Mouse (Mus musculus) MEL (cell line): Measurements from ENCODE around the gene Kidins220. TPM values are rescaled to one million over a fixed set of nuclear protein-coding genes. Genes with fewer than 3 reads are reported as not detected.

Experiments used
- DNase-seq: peaks from one replicate; pipeline ENCODE4 v3.0.0; 2011; ENCODE audit warnings: low read depth, low spot score
- H3K27ac ChIP-seq: 2 replicates; pipeline ENCODE4 v1.5.1; 2012; ENCODE audit warnings: low read depth, mild to moderate bottlenecking, control low read depth, low read length, moderate library complexity; ENCODE audit not compliant: control insufficient read depth
- H3K27me3 ChIP-seq, 2 experiments: fragments of 150-350 bp in 1 of 2; sonication (generic) in 1 of 2; 2 replicates each; pipeline ENCODE4 v1.6.1; 2012; ENCODE audit warnings: low read length in 2 of 2, mild to moderate bottlenecking in 2 of 2, improper control_type of control experiment in 1 of 2, moderate library complexity in 1 of 2; ENCODE audit not compliant: insufficient read depth in 2 of 2, control insufficient read depth in 1 of 2
- H3K36me3 ChIP-seq, 2 experiments: 2 replicates each; pipeline ENCODE4 v1.6.1; 2012 to 2014; ENCODE audit warnings: low read length in 2 of 2, improper control_type of control experiment in 1 of 2, inconsistent platforms in 1 of 2, mild to moderate bottlenecking in 1 of 2; ENCODE audit not compliant: insufficient read depth in 2 of 2, control insufficient read depth in 1 of 2
- H3K4me1 ChIP-seq, 2 experiments: fragments of 150-350 bp in 1 of 2; sonication (generic) in 1 of 2; 2 replicates each; pipeline ENCODE4 v1.6.1; 2012; ENCODE audit warnings: low read length in 2 of 2, improper control_type of control experiment in 1 of 2, mild to moderate bottlenecking in 1 of 2; ENCODE audit not compliant: insufficient read depth in 2 of 2, control insufficient read depth in 1 of 2
- H3K4me3 ChIP-seq, 2 experiments: fragments of 150-350 bp in 1 of 2; sonication (generic) in 1 of 2; 2 replicates each; pipeline ENCODE4 v1.5.1; 2012; ENCODE audit warnings: low read depth in 2 of 2, low read length in 2 of 2, mild to moderate bottlenecking in 2 of 2, moderate library complexity in 2 of 2, control low read depth in 1 of 2, improper control_type of control experiment in 1 of 2; ENCODE audit not compliant: control insufficient read depth in 1 of 2, insufficient read depth in 1 of 2
- H3K79me2 ChIP-seq: 2 replicates; pipeline ENCODE4 v1.6.1; 2012; ENCODE audit warnings: mild to moderate bottlenecking, low read length, moderate library complexity; ENCODE audit not compliant: control insufficient read depth, poor library complexity, insufficient read depth
- H3K9ac ChIP-seq: 2 replicates; pipeline ENCODE4 v1.6.1; 2012; ENCODE audit warnings: low read depth, mild to moderate bottlenecking, control low read depth, low read length, moderate library complexity; ENCODE audit not compliant: control insufficient read depth, poor library complexity, severe bottlenecking
- H3K9me3 ChIP-seq: fragments of 150-350 bp; sonication (generic); replicated peaks from 2 replicates; pipeline ENCODE4 v1.6.1; 2012; ENCODE audit warnings: mild to moderate bottlenecking, low read length, improper control_type of control experiment, moderate library complexity; ENCODE audit not compliant: insufficient read depth
- BHLHE40 ChIP-seq: IDR thresholded peaks from 2 replicates; pipeline ENCODE4 v1.6.1; 2012; ENCODE audit warnings: low read depth, mild to moderate bottlenecking, inconsistent platforms, low read length, improper control_type of control experiment, borderline replicate concordance
- E2F4 ChIP-seq: IDR thresholded peaks from 2 replicates; pipeline ENCODE4 v1.6.1; 2011; ENCODE audit warnings: low read depth, low read length, improper control_type of control experiment, borderline replicate concordance
- GABPA ChIP-seq: IDR thresholded peaks from 2 replicates; pipeline ENCODE4 v1.6.1; 2012; ENCODE audit warnings: low read depth, mild to moderate bottlenecking, inconsistent platforms, low read length, improper control_type of control experiment, moderate library complexity
- GATA1 ChIP-seq: IDR thresholded peaks from 2 replicates; pipeline ENCODE4 v1.6.1; 2011; ENCODE audit warnings: low read depth, low read length, improper control_type of control experiment
- KAT2A ChIP-seq: conservative IDR thresholded peaks from 2 replicates; pipeline ENCODE4 v1.6.1; 2012; ENCODE audit warnings: low read depth, low read length, improper control_type of control experiment, inconsistent platforms
- MEF2A ChIP-seq: IDR thresholded peaks from 2 replicates; pipeline ENCODE4 v1.6.1; 2014; ENCODE audit warnings: low read depth, mild to moderate bottlenecking, inconsistent platforms, low read length, improper control_type of control experiment; ENCODE audit not compliant: poor library complexity, insufficient replicate concordance, severe bottlenecking; ENCODE audit errors: extremely low read depth
- MXI1 ChIP-seq: IDR thresholded peaks from 2 replicates; pipeline ENCODE4 v1.6.1; 2011; ENCODE audit warnings: mild to moderate bottlenecking, low read depth, low read length, improper control_type of control experiment
- NRF1 ChIP-seq: IDR thresholded peaks from 2 replicates; pipeline ENCODE4 v1.6.1; 2014; ENCODE audit warnings: low read depth, mild to moderate bottlenecking, inconsistent platforms, low read length, improper control_type of control experiment, moderate library complexity; ENCODE audit not compliant: poor library complexity, insufficient read depth, severe bottlenecking
- POLR2A ChIP-seq, 2 experiments: IDR thresholded peaks; 2 replicates each; pipeline ENCODE4 v1.6.1; 2011 to 2012; ENCODE audit warnings: low read length in 2 of 2, mild to moderate bottlenecking in 2 of 2, control low read depth in 1 of 2, improper control_type of control experiment in 1 of 2, low read depth in 1 of 2, moderate library complexity in 1 of 2; ENCODE audit not compliant: control insufficient read depth in 1 of 2, insufficient read depth in 1 of 2, poor library complexity in 1 of 2
- POLR2AphosphoS5 ChIP-seq: IDR thresholded peaks from 2 replicates; pipeline ENCODE4 v1.6.1; 2012; ENCODE audit warnings: low read depth, borderline replicate concordance, mild to moderate bottlenecking, inconsistent platforms, low read length, moderate library complexity, mixed read lengths
- RAD21 ChIP-seq: IDR thresholded peaks from 2 replicates; pipeline ENCODE4 v1.6.1; 2011; ENCODE audit warnings: mild to moderate bottlenecking, low read depth, low read length, improper control_type of control experiment
- TCF12 ChIP-seq: IDR thresholded peaks from 2 replicates; pipeline ENCODE4 v1.6.1; 2014; ENCODE audit warnings: low read depth, mild to moderate bottlenecking, inconsistent platforms, low read length, improper control_type of control experiment, moderate library complexity
- USF1 ChIP-seq: IDR thresholded peaks from 2 replicates; pipeline ENCODE4 v1.6.1; 2014; ENCODE audit warnings: low read depth, mild to moderate bottlenecking, inconsistent platforms, low read length, improper control_type of control experiment, moderate library complexity
- USF2 ChIP-seq, 2 experiments: IDR thresholded peaks; 2 replicates each; pipeline ENCODE4 v1.6.1; 2011 to 2012; ENCODE audit warnings: improper control_type of control experiment in 2 of 2, low read length in 2 of 2, borderline replicate concordance in 1 of 2, inconsistent platforms in 1 of 2, low read depth in 1 of 2, mild to moderate bottlenecking in 1 of 2; ENCODE audit not compliant: insufficient read depth in 1 of 2
- ZC3H11A ChIP-seq: IDR thresholded peaks from 2 replicates; pipeline ENCODE4 v1.6.1; 2012; ENCODE audit warnings: low read depth, mild to moderate bottlenecking, inconsistent platforms, low read length, improper control_type of control experiment
- polyA plus RNA-seq, 2 experiments: library from polyadenylated mRNA; stranded (reverse) in 1 of 2; unstranded in 1 of 2; fragments of >175 nt in 1 of 2; fragments of >200 nt in 1 of 2; gene quantifications; 2 replicates each; pipeline versions ENCODE4 v1.2.1 to v1.2.4; 2012; ENCODE audit warnings: low replicate concordance in 2 of 2, low read depth in 1 of 2; ENCODE audit not compliant: insufficient read length in 2 of 2, insufficient read depth in 1 of 2, missing spikeins in 1 of 2
- total RNA-seq: library from RNA; depleted of rRNA; stranded (reverse); fragments of 300-350 nt; gene quantifications from 2 replicates; pipeline ENCODE4 v1.2.3, GENCODE M21; 2012

Gene Kidins220
- total and polyA plus RNA-seq, 3 experiments, result 26.2 to 124 (median 29.2) TPM

DNA sequence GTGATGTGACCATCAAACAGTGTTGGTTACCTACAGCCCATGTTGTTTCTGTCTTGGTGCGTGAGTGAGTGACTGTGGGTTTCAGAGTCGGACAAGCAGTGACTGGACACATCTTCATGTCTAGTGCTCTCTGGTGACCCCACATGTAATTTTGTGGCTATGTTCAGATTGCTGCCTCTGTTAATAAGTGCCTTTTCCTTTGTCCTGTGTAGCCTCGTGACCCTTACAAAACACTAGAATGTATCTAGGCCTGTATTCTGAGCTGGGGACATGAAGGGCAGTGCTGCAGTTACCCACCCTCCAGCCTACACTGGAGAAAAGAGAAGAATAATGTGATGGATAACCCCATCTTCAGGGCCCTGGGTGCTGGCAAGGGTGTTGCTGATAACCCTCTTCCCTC is 16.2 kb upstream of the Kidins220 start:
- Histone ChIP-seq H3K27me3 (no peaks in the 10 kb centered on the region), H3K4me3 (no peak overlapping the region), H3K9me3 (no peaks in the 10 kb centered on the region), H3K27ac (no peak overlapping the region), H3K36me3 (peaks cover 0 to 4% of the 10 kb centered on the region in 2 experiments; a peak in 2 of 4 replicates), H3K4me1 (peaks cover 0 to 4% of the 10 kb centered on the region in 2 experiments; a peak in 3 of 4 replicates), H3K9ac (no peak overlapping the region), H3K79me2 (no peaks in the 10 kb centered on the region)
- no peak for DNase-seq
- TF ChIP-seq TCF12 (no peak), POLR2A (IDR thresholded peaks at IDR 0.05; ENCODE audit: control insufficient read depth in 1 of 2, insufficient read depth in 1 of 2, low read depth in 1 of 2, low read length in 2 of 2, poor library complexity in 1 of 2) (no peak), GABPA (no peak), ZC3H11A (no peak)

DNA sequence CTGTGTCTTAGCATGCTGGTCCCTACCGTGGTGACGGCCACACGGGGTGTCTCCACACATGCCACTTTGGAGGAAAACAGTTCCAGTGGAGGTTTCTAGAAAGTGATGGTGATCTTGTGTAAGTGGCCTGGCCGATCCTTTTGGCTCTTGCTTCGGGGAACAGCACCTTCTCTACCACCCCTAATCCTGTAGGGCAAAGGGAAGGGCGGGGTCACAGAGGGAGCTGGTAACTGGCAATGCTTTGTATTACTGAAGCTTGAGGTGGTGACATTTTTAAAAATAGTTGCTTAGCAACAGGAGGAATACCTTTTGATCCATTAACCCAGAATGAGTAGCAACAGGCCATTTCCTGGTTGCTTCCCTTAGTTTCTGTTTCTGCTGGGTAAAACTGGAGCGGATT is 12.9 kb upstream of the Kidins220 start:
- Histone ChIP-seq H3K36me3 (peaks cover 0 to 6% of the 10 kb centered on the region in 2 experiments; a peak in 2 of 4 replicates), H3K9me3 (no peaks in the 10 kb centered on the region), H3K9ac (no peak overlapping the region), H3K79me2 (no peaks in the 10 kb centered on the region), H3K4me1 (peaks cover 0 to 6% of the 10 kb centered on the region in 2 experiments; a peak in 3 of 4 replicates), H3K27me3 (no peaks in the 10 kb centered on the region), H3K27ac (no peak overlapping the region), H3K4me3 (no peak overlapping the region)
- TF ChIP-seq POLR2AphosphoS5 (no peak), MXI1 (no peak), MEF2A (no peak), USF2 (IDR thresholded peaks at IDR 0.05; ENCODE audit: borderline replicate concordance in 1 of 2, insufficient read depth in 1 of 2, low read depth in 1 of 2, low read length in 2 of 2) (no peak), POLR2A (IDR thresholded peaks at IDR 0.05; ENCODE audit: control insufficient read depth in 1 of 2, insufficient read depth in 1 of 2, low read depth in 1 of 2, low read length in 2 of 2, poor library complexity in 1 of 2) (no peak), RAD21 (no peak), USF1 (no peak), GATA1 (no peak), NRF1 (no peak)
- no peak for DNase-seq

DNA sequence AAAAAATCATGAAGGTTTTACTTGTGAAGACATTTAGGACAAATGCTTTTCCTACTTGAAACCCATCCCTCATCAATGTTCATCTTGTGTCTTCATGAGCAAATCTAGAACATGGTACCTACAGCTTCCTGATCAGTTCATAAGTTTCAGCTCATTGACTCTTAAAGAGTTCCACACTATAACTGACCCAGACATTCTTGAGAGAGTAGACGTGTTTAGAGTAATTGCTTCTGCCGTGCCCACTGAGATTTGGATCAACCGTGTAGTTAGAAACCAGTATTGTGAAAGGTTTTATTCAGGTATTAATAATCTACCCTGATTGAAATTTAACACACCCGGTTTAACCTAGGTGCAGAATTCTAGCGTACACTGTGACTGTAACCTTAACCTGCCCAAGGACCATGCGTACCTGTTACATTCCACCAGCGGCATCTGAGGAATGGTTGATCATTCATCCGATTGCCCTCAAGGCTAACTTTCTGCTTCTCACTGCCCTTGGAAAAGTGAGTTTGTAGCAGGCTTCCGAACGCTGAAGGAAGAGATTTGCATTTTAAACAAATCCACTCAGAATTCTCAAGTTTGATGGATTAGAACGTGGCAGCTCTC is 12.3 kb upstream of the Kidins220 start:
- Histone ChIP-seq H3K36me3 (peaks cover 0 to 6% of the 10 kb centered on the region in 2 experiments; a peak in 2 of 4 replicates), H3K27me3 (no peaks in the 10 kb centered on the region), H3K27ac (no peak overlapping the region), H3K79me2 (no peaks in the 10 kb centered on the region), H3K4me3 (no peak overlapping the region), H3K9me3 (no peaks in the 10 kb centered on the region)
- no peak for DNase-seq
- no peak for TF ChIP-seq KAT2A
- no peak for TF ChIP-seq E2F4
- TF ChIP-seq GATA1, result no peak
- TF ChIP-seq MEF2A, result no peak
- no peak for TF ChIP-seq RAD21
- TF ChIP-seq POLR2AphosphoS5, result no peak
- TF ChIP-seq BHLHE40, result no peak
- TF ChIP-seq, all 39 proteins: peak for 0
- H3K9ac ChIP-seq, result no peak overlapping the region
- H3K4me1 ChIP-seq, result peaks cover 0 to 6% of the 10 kb centered on the region in 2 experiments; a peak in 3 of 4 replicates
